Mouse (Mus musculus) induced T-regulatory cell, adult 2 months (primary cell): Measurements from ENCODE around the gene Megf11.
A peak's percentile ranks its signal among the peaks of the same experiment; 100 is the strongest.

Experiments
- DNase-seq: peaks from one replicate; pipeline ENCODE4 v3.0.0-alpha.2; 2012; ENCODE audit warnings: low read depth

The Megf11 gene

GRCm38 (mm10) chr9:64519921-64520746 is 134.7 kb downstream of the Megf11 start:
- no peak for DNase-seq

GRCm38 (mm10) chr9:64520747-64521283 is 135.4 kb downstream of the Megf11 start:
- DNase-seq = no peak

- DNase-seq = no peak
Observed at GRCm38 (mm10) chr9:64523264-64524045, 138.0 kb downstream of the Megf11 start.

GRCm38 (mm10) chr9:64528061-64528460 is 142.6 kb downstream of the Megf11 start:
- no peak for DNase-seq

GRCm38 (mm10) chr9:64528595-64528994 is 143.2 kb downstream of the Megf11 start:
- no peak for DNase-seq

GRCm38 (mm10) chr9:64531935-64532334 is 146.5 kb downstream of the Megf11 start:
- no peak for DNase-seq

- no peak for DNase-seq
Observed at GRCm38 (mm10) chr9:64532711-64533242, 147.4 kb downstream of the Megf11 start.

- DNase-seq = no peak
Observed at GRCm38 (mm10) chr9:64533488-64534119, 148.2 kb downstream of the Megf11 start.

GRCm38 (mm10) chr9:64534313-64534712 is 148.9 kb downstream of the Megf11 start:
- DNase-seq = no peak

- DNase-seq = no peak
Observed at GRCm38 (mm10) chr9:64534856-64535539, 149.6 kb downstream of the Megf11 start.

- no peak for DNase-seq
Observed at GRCm38 (mm10) chr9:64537821-64538220, 152.4 kb downstream of the Megf11 start.

- no peak for DNase-seq
Observed at GRCm38 (mm10) chr9:64542246-64542645, 156.8 kb downstream of the Megf11 start.

GRCm38 (mm10) chr9:64543125-64543524 is 157.7 kb downstream of the Megf11 start:
- DNase-seq = no peak

- no peak for DNase-seq
Observed at GRCm38 (mm10) chr9:64546344-64546991, 161.0 kb downstream of the Megf11 start.

- no peak for DNase-seq
Observed at GRCm38 (mm10) chr9:64548332-64548731, 162.9 kb downstream of the Megf11 start.

- DNase-seq = no peak
Observed at GRCm38 (mm10) chr9:64551307-64551706, 165.9 kb downstream of the Megf11 start.

- no peak for DNase-seq
Observed at GRCm38 (mm10) chr9:64552046-64552445, 166.6 kb downstream of the Megf11 start.

GRCm38 (mm10) chr9:64553441-64553840 is 168.0 kb downstream of the Megf11 start:
- no peak for DNase-seq

GRCm38 (mm10) chr9:64555620-64556019 is 170.2 kb downstream of the Megf11 start:
- DNase-seq = no peak

- DNase-seq = peak; percentile 5
Observed at GRCm38 (mm10) chr9:64557110-64557745, 171.8 kb downstream of the Megf11 start.
